Mouse (Mus musculus): ENCODE data around the gene Pfkfb1.

- TF ChIP-seq CTCF (IDR thresholded peaks at IDR 0.05; ENCODE audit: borderline replicate concordance, extremely low read depth, insufficient read depth, insufficient read length), result no peak
- TF ChIP-seq POLR2A (IDR thresholded peaks at IDR 0.05; ENCODE audit: borderline replicate concordance, extremely low read depth, insufficient read depth, insufficient read length, poor library complexity, severe bottlenecking), result no peak
These were observed 38.4 kb upstream of the Pfkfb1 start for GRCm38 (mm10) chrX:150549639-150550038.

Measured in brain, embryonic 14.5 days (tissue).